Mouse (Mus musculus) lung, postnatal 0 days (tissue): ENCODE measurements around the gene Gabra5. TPM values are rescaled to one million over a fixed set of nuclear protein-coding genes. Genes with fewer than 3 reads are reported as not detected.

Experiments used
- ATAC-seq: fragments of 200-750 bp; cut with Nextera tagmentation; 2 replicates; pipeline ENCODE4 v1.8.0; 2017; ENCODE audit warnings: moderate library complexity
- DNase-seq: peaks from one replicate; pipeline ENCODE4 v3.0.0-alpha.2; 2016; ENCODE audit warnings: low spot score
- H3K27ac ChIP-seq: fragments of 300-500 bp; sonication (generic); 2 replicates; pipeline ENCODE4 v1.5.1; 2014; ENCODE audit warnings: antibody characterized with exemption, mild to moderate bottlenecking, low read length, mixed read lengths
- H3K27me3 ChIP-seq: fragments of 300-500 bp; sonication (generic); replicated peaks from 2 replicates; pipeline ENCODE4 v1.6.1; 2014; ENCODE audit warnings: low read length, mixed read lengths; ENCODE audit not compliant: insufficient read depth
- H3K36me3 ChIP-seq: fragments of 300-500 bp; sonication (generic); 2 replicates; pipeline ENCODE4 v1.6.1; 2014; ENCODE audit warnings: low read length, mixed read lengths; ENCODE audit not compliant: insufficient read depth
- H3K4me1 ChIP-seq: fragments of 300-500 bp; sonication (generic); 2 replicates; pipeline ENCODE4 v1.6.1; 2014; ENCODE audit warnings: antibody characterized with exemption, low read depth, low read length, mixed read lengths; ENCODE audit not compliant: insufficient read depth
- H3K4me2 ChIP-seq: fragments of 300-500 bp; sonication (generic); replicated peaks from 2 replicates; pipeline ENCODE4 v1.6.1; 2014; ENCODE audit warnings: low read depth, mild to moderate bottlenecking, low read length, moderate library complexity, mixed read lengths
- H3K4me3 ChIP-seq: fragments of 300-500 bp; sonication (generic); 2 replicates; pipeline ENCODE4 v1.5.1; 2014; ENCODE audit warnings: low read depth, low read length
- H3K9ac ChIP-seq: fragments of 300-500 bp; sonication (generic); replicated peaks from 2 replicates; pipeline ENCODE4 v1.6.1; 2014; ENCODE audit warnings: low read depth, mild to moderate bottlenecking
- H3K9me3 ChIP-seq: fragments of 300-500 bp; sonication (generic); 2 replicates; pipeline ENCODE4 v1.6.1; 2016; ENCODE audit warnings: low read length, mixed read lengths
- CTCF ChIP-seq: IDR thresholded peaks from 2 replicates; pipeline ENCODE4 v1.5.1; 2016; ENCODE audit warnings: antibody characterized with exemption, mild to moderate bottlenecking
- EP300 ChIP-seq: IDR thresholded peaks from 2 replicates; pipeline ENCODE4 v1.6.1; 2016; ENCODE audit warnings: antibody characterized with exemption, mild to moderate bottlenecking, control low read depth
- WGBS: fragments of 180-500 bp; shearing (Covaris S2); extraction: QIAGEN DNeasy Blood & Tissue Kit; methylation state at CpG from one replicate; pipeline ENCODE4 v1.1.7; 2014; 5-methylcytosine and 5-hydroxymethylcytosine counted together
- polyA plus RNA-seq: library from polyadenylated mRNA; unstranded; fragments of >200 nt; fragmentation: Nextera tagmentation; extraction: Ambion mirVana; gene quantifications from 2 replicates; pipeline ENCODE4 v1.2.1, GENCODE M21; 2015

Gabra5 gene
- polyA plus RNA-seq, 1 experiment from 2014 or later, result not detected

- Histone ChIP-seq H3K9ac (no peak overlapping the region), H3K36me3 (no peaks in the 10 kb centered on the region), H3K27me3 (no peaks in the 10 kb centered on the region), H3K27ac (no peak overlapping the region), H3K9me3 (no peaks in the 10 kb centered on the region), H3K4me1 (no peaks in the 10 kb centered on the region), H3K4me3 (no peak overlapping the region), H3K4me2 (no peak overlapping the region)
- DNase-seq (no peak), ATAC-seq (no peak)
- no peak for TF ChIP-seq CTCF
- no peak for TF ChIP-seq EP300
- 78% methylated on average over 5 of the region's 5 CpGs for WGBS
These were observed 143.9 kb downstream of the Gabra5 start for GRCm38 (mm10) chr7:57366013-57366390.

DNA sequence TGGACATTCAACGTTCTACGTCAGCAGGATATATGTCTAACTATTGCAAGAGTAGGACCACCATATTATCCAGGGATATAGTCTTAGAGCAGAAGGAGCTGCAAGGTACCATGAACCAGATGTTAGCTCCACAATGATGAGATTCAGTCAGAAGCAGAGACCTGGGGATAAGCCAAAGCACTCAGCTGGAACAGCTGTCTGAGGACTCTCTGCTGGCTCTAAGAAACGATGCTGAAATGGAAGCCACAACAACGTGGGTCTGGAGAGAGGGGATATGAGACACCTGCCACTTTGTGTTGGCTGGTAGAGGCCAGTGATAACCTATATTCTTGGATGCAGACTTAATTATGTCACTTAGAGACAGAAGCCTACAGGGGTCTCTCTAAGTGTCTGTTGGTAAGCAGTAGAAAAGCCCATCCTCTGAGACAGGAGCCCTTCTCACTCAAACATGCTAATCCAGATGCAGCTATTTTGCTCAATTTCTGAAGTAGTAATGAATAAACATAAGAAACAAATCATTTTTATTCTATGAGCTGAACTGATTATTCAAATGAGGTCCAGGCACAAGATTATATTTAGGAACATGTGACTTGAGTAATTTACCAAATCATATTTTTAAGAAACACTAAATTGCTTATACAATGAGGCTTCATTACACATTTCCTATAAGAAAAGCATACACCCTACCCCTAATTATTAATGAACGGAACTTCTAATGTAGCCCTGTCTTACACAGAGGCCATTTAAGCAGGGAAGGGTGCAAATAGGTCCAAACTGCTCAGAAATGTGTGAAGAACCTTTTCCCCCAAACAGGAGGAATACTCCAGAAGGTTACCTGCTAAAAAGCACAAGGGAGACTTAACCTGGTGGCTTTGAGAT, 144.5 kb downstream of the Gabra5 start:
- H3K9me3 ChIP-seq, result no peaks in the 10 kb centered on the region
- TF ChIP-seq EP300 (no peak), CTCF (no peak)
- ATAC-seq, result no peak

GRCm38 (mm10) chr7:57363812-57364211, 146.0 kb downstream of the Gabra5 start:
- H3K4me2 ChIP-seq, result no peak overlapping the region
- WGBS, result 68% methylated on average over 6 of the region's 6 CpGs
- H3K36me3 ChIP-seq, result no peaks in the 10 kb centered on the region
- no peak overlapping the region for H3K9ac ChIP-seq
- DNase-seq, result no peak
- H3K27ac ChIP-seq, result no peak overlapping the region
- H3K4me3 ChIP-seq, result no peak overlapping the region
- no peak for ATAC-seq
- H3K4me1 ChIP-seq, result no peaks in the 10 kb centered on the region
- H3K27me3 ChIP-seq, result no peaks in the 10 kb centered on the region
- H3K9me3 ChIP-seq, result no peaks in the 10 kb centered on the region
- no peak for TF ChIP-seq CTCF
- no peak for TF ChIP-seq EP300

More for the DNA sequence above, 144.5 kb downstream of the Gabra5 start:
- 72% methylated on average over 5 of the region's 5 CpGs for WGBS
- H3K27me3 ChIP-seq, result no peaks in the 10 kb centered on the region
- DNase-seq, result no peak
- H3K36me3 ChIP-seq, result no peaks in the 10 kb centered on the region
- no peaks in the 10 kb centered on the region for H3K4me1 ChIP-seq
- H3K9ac ChIP-seq, result no peak overlapping the region
- H3K4me2 ChIP-seq, result no peak overlapping the region
- H3K27ac ChIP-seq, result no peak overlapping the region
- no peak overlapping the region for H3K4me3 ChIP-seq

DNA sequence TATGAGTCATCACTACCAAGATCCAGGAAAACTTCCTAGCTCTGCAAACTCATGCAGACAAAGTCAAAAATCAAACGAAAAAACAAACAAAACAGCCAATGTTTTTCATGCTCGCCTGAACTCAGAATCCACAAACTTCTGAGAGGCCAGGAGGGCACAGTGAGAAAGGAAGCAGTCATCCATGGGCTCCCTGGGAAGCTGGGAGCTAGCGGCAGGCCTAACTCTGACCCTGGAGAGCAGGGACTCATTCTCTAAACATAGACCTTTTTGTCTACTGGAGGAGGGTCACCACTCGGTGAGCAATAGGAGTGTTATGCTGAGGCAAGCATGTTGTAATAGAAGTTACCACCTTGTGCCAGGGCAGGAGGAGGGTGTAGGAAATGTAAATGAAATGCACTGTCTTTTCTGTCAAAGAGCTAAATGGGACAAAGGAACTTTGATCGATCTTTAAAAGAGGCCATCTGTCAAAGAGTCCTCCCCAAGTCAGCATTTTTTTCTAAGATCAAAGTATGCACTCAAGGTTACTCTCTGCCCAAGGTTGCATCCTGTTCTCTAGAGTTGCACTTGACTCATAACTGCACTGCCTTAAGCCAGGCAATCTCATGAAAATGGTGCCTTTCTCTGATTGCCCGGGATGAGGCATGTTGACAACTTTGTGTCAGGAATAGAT, 151.9 kb downstream of the Gabra5 start:
- TF ChIP-seq EP300 (no peak), CTCF (no peak)
- H3K4me2 ChIP-seq, result no peak overlapping the region
- no peaks in the 10 kb centered on the region for H3K4me1 ChIP-seq
- DNase-seq (no peak), ATAC-seq (no peak)
- H3K27ac ChIP-seq, result no peak overlapping the region
- H3K9me3 ChIP-seq, result no peaks in the 10 kb centered on the region
- H3K9ac ChIP-seq, result no peak overlapping the region
- 62% methylated on average over 6 of the region's 6 CpGs for WGBS
- no peaks in the 10 kb centered on the region for H3K27me3 ChIP-seq
- H3K36me3 ChIP-seq, result no peaks in the 10 kb centered on the region
- no peak overlapping the region for H3K4me3 ChIP-seq

Other genes with a start within 250 kb of the Gabra5 start
- 0.07 and 0.12 TPM in 2 replicates for gene Gabrg3, start 122.9 kb downstream of the Gabra5 start, polyA plus RNA-seq
- gene Gabrb3, start 90.4 kb downstream of the Gabra5 start, polyA plus RNA-seq, result 0.02 and 0.06 TPM in 2 replicates